Mouse (Mus musculus) bone marrow macrophage, adult 2 months (primary cell): ENCODE data around the gene Mcm7. TPM values are rescaled to one million over a fixed set of nuclear protein-coding genes. Genes with fewer than 3 reads are reported as not detected.
"Not testable (repeated sequence)": the region's sequence is repeated elsewhere in the genome, so short reads cannot be mapped to it uniquely, and the experiment has no call there.

Experiments
- H3K27ac ChIP-seq: 2 replicates; pipeline ENCODE4 v1.5.1; 2012; ENCODE audit warnings: low read depth, low read length; ENCODE audit not compliant: insufficient read depth
- H3K4me1 ChIP-seq: 2 replicates; pipeline ENCODE4 v1.6.1; 2012; ENCODE audit warnings: low read length; ENCODE audit not compliant: control insufficient read depth, insufficient read depth
- H3K4me3 ChIP-seq: 2 replicates; pipeline ENCODE4 v1.5.1; 2012; ENCODE audit warnings: mild to moderate bottlenecking, low read length, moderate library complexity; ENCODE audit not compliant: insufficient read depth
- CTCF ChIP-seq: IDR thresholded peaks from 2 replicates; pipeline ENCODE4 v1.5.1; 2012; ENCODE audit warnings: low read depth, mild to moderate bottlenecking, low read length, moderate library complexity
- POLR2A ChIP-seq: IDR thresholded peaks from 2 replicates; pipeline ENCODE4 v1.6.1; 2012; ENCODE audit warnings: mild to moderate bottlenecking, low read depth, low read length, borderline replicate concordance
- polyA plus RNA-seq: library from polyadenylated mRNA; stranded (reverse); fragments of >200 nt; gene quantifications from 2 replicates; pipeline ENCODE4 v1.2.4, GENCODE M21; 2012; ENCODE audit not compliant: missing spikeins, insufficient read depth, insufficient read length

Gene Mcm7
- polyA plus RNA-seq = 34.6 and 46.6 TPM in 2 replicates

- Histone ChIP-seq H3K4me1 (peaks cover 25% of the 10 kb centered on the region), H3K4me3 (peak within 1 kb of the TSS; percentile 78), H3K27ac (peak within 1 kb of the TSS; percentile 85)
- TF ChIP-seq POLR2A (no peak; the same call in 1 of the 2 replicates), CTCF (no peak)
Observed at GRCm38 (mm10) chr5:138171695-138172491, at the start of gene Mcm7, which contains the start of gene Ap4m1. Mcm7 (minus strand) TSS chr5:138172422. Ap4m1 (plus strand) TSS chr5:138172002.

- no peak for TF ChIP-seq CTCF
- TF ChIP-seq POLR2A = no peak
- no peak overlapping the region for H3K27ac ChIP-seq
- no peak overlapping the region for H3K4me3 ChIP-seq
- H3K4me1 ChIP-seq = no peaks in the 10 kb centered on the region
Observed at GRCm38 (mm10) chr5:138219864-138220263, 47.6 kb upstream of the Mcm7 start.

GRCm38 (mm10) chr5:138216632-138217031 lies 44.4 kb upstream of the Mcm7 start:
- H3K4me3 ChIP-seq, H3K27ac ChIP-seq, H3K4me1 ChIP-seq: not testable (repeated sequence)

GRCm38 (mm10) chr5:138207873-138208272 lies 35.7 kb upstream of the Mcm7 start:
- no peak overlapping the region for H3K27ac ChIP-seq
- H3K4me3 ChIP-seq = no peak overlapping the region
- H3K4me1 ChIP-seq = 0 out of 2 replicates have a peak, but pooled peaks cover 2% of the 10 kb centered on the region
- TF ChIP-seq CTCF (no peak), POLR2A (no peak)

- no peak overlapping the region for H3K4me3 ChIP-seq
- 0 out of 2 replicates have a peak, but pooled peaks cover 2% of the 10 kb centered on the region for H3K4me1 ChIP-seq
- H3K27ac ChIP-seq = no peak overlapping the region
- TF ChIP-seq CTCF = no peak
- TF ChIP-seq POLR2A = no peak
Observed at GRCm38 (mm10) chr5:138207253-138207652, 35.0 kb upstream of the Mcm7 start.

GRCm38 (mm10) chr5:138202086-138202485 lies 29.9 kb upstream of the Mcm7 start:
- H3K27ac ChIP-seq = no peak overlapping the region
- no peak overlapping the region for H3K4me3 ChIP-seq

GRCm38 (mm10) chr5:138199576-138199975 lies 27.4 kb upstream of the Mcm7 start:
- no peak overlapping the region for H3K27ac ChIP-seq
- TF ChIP-seq POLR2A (no peak), CTCF (no peak)

More at GRCm38 (mm10) chr5:138202086-138202485, 29.9 kb upstream of the Mcm7 start:
- TF ChIP-seq CTCF (no peak), POLR2A (no peak)
- H3K4me1 ChIP-seq = peaks cover 2% of the 10 kb centered on the region

GRCm38 (mm10) chr5:138195463-138195862 lies 23.2 kb upstream of the Mcm7 start:
- Histone ChIP-seq H3K4me3 (peak overlapping the region; percentile 88), H3K4me1 (peaks cover 22% of the 10 kb centered on the region), H3K27ac (peak overlapping the region; percentile 96)
- TF ChIP-seq POLR2A (no peak), CTCF (no peak)

More at GRCm38 (mm10) chr5:138199576-138199975, 27.4 kb upstream of the Mcm7 start:
- H3K4me1 ChIP-seq = peaks cover 16% of the 10 kb centered on the region
- no peak overlapping the region for H3K4me3 ChIP-seq

GRCm38 (mm10) chr5:138194755-138195345 lies 22.6 kb upstream of the Mcm7 start:
- TF ChIP-seq POLR2A (no peak), CTCF (no peak)
- H3K4me3 ChIP-seq = peak overlapping the region; percentile 88
- peaks cover 22% of the 10 kb centered on the region for H3K4me1 ChIP-seq
- peak overlapping the region; percentile 96 for H3K27ac ChIP-seq
